Mouse (Mus musculus) ES-Bruce4 (cell line): Measurements from ENCODE around the gene Ube2d2b.

Source experiments
- CTCF ChIP-seq: IDR thresholded peaks from one replicate; pipeline ENCODE4 v1.8.1; 2011; ENCODE audit warnings: low read depth, low read length
- POLR2A ChIP-seq: IDR thresholded peaks from one replicate; pipeline ENCODE4 v1.8.1; 2011; ENCODE audit warnings: low read length; ENCODE audit not compliant: insufficient read depth

- TF ChIP-seq CTCF (no peak), POLR2A (no peak)
Measured at GRCm38 (mm10) chr5:107848964-107849363, 19.1 kb downstream of the Ube2d2b start.
